Mouse (Mus musculus) spleen, postnatal 4 days (tissue): ENCODE measurements around the gene Tmem266.

ENCODE experiments used
- DNase-seq, 2 experiments: peaks; one replicate each; pipeline ENCODE4 v3.0.0; 2022; ENCODE audit warnings: low spot score in 2 of 2

The Tmem266 gene

GRCm38 (mm10) chr9:55450035-55450434, 123.3 kb downstream of the Tmem266 start:
- DNase-seq: peak in 1 of 2 experiments; percentile 54

- DNase-seq: no peak
These were observed 124.7 kb downstream of the Tmem266 start for GRCm38 (mm10) chr9:55451426-55451825.

GRCm38 (mm10) chr9:55452906-55453305, 126.2 kb downstream of the Tmem266 start:
- no peak for DNase-seq

GRCm38 (mm10) chr9:55453366-55453765, 126.7 kb downstream of the Tmem266 start:
- no peak for DNase-seq

- DNase-seq: no peak
These were observed 141.7 kb downstream of the Tmem266 start for GRCm38 (mm10) chr9:55468397-55468796.

- DNase-seq: no peak
These were observed 149.4 kb downstream of the Tmem266 start for GRCm38 (mm10) chr9:55476084-55476483.

GRCm38 (mm10) chr9:55478699-55479098, 152.0 kb downstream of the Tmem266 start:
- DNase-seq: no peak

GRCm38 (mm10) chr9:55482116-55482515, 155.4 kb downstream of the Tmem266 start:
- DNase-seq: no peak
